In the genomic region with DNA sequence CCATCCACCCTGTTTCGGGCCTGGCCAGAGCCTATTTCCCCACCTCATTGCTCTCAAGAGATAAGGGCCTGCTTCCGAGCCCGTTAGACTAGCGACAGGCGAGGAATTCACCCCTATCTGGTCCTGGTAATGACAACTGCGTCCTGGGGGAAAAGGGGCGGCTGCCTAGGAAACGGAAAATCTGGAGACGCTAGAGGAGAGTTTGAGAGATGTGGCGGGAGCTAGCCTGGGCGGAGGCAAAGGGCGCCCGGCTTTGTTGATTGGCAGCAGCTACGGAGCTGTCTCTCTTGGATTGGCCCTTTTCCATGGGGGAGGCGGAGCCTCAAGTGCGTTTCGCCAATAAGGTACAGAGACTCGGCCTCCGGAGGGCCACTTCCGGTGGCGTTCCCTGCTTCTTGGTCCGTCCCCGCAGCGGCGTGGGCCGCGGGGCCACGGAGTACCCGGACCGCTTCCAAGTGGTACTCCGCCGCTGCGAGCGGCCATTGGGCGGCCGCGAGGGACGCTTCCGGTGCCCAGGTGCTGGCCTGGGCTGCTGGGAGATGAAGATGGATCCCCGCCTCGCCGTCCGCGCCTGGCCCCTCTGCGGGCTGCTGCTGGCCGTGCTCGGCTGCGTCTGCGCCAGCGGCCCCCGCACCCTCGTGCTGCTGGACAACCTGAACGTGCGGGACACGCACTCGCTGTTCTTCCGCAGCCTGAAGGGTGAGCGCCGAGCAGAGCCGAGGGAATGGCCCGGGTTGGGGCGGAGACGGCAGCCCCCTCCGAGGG, we compare ENCODE assay signal across 8 mouse cellular contexts. TPM values are rescaled to one million over a fixed set of nuclear protein-coding genes. Genes with fewer than 3 reads are reported as not detected.
DNase-seq lines count a peak whose midpoint lies in the region; ATAC-seq and TF ChIP-seq lines count a peak whose summit lies in the region.

Ddost (plus strand) TSS at position 391 of the 765 bp plus-strand sequence.

- H3K36me3 ChIP-seq in E14TG2a.4 (ENCODE audit: insufficient read depth, low read length): peaks cover 32% of the 10 kb centered on the region
- peaks cover 30% of the 10 kb centered on the region for H3K36me3 ChIP-seq in forebrain, embryonic 12.5 days (replicated peaks)
- H3K36me3 ChIP-seq in heart, postnatal 0 days (replicated peaks; ENCODE audit: control insufficient read depth, insufficient read depth, low read length): peaks cover 19% of the 10 kb centered on the region
- H3K36me3 ChIP-seq in liver, embryonic 16.5 days (ENCODE audit: control insufficient read depth, insufficient read depth): peaks cover 13% of the 10 kb centered on the region
- peaks cover 23% of the 10 kb centered on the region for H3K36me3 ChIP-seq in neural tube, embryonic 13.5 days
- H3K36me3 ChIP-seq in testis, adult 2 months (ENCODE audit: control insufficient read depth, insufficient read depth, low read length): no peaks in the 10 kb centered on the region

- peak within 1 kb of the TSS; percentile 84 for H3K27ac ChIP-seq in forebrain, embryonic 12.5 days
- peak within 1 kb of the TSS; percentile 43; the same call in 1 of the 2 replicates for H3K27ac ChIP-seq in heart, postnatal 0 days (ENCODE audit: low read depth)
- H3K27ac ChIP-seq in liver, embryonic 16.5 days (ENCODE audit: low read length): peak within 1 kb of the TSS; percentile 81
- H3K27ac ChIP-seq in neural tube, embryonic 13.5 days (replicated peaks): peak within 1 kb of the TSS; percentile 87
- peak within 1 kb of the TSS; percentile 74 for H3K27ac ChIP-seq in testis, adult 2 months (ENCODE audit: control insufficient read depth, insufficient read depth, low read depth, low read length)

- TF ChIP-seq EP300 in heart, postnatal 0 days (IDR thresholded peaks at IDR 0.05; ENCODE audit: low read depth): no peak

- WGBS in forebrain, embryonic 12.5 days: under 1% methylated on average over 64 of the region's 64 CpGs
- WGBS in heart, postnatal 0 days: 0% methylated on average over 52 of the region's 64 CpGs
- under 1% methylated on average over 64 of the region's 64 CpGs for WGBS in liver, embryonic 16.5 days (ENCODE audit: insufficient replicate concordance)
- under 1% methylated on average over 64 of the region's 64 CpGs for WGBS in neural tube, embryonic 13.5 days

- no peak for TF ChIP-seq CTCF in E14TG2a.4 (conservative IDR thresholded peaks at IDR 0.05; ENCODE audit: low read length)
- no peak for TF ChIP-seq CTCF in heart, postnatal 0 days (IDR thresholded peaks at IDR 0.05; ENCODE audit: low read depth)
- TF ChIP-seq CTCF in testis, adult 2 months (IDR thresholded peaks at IDR 0.05; ENCODE audit: control insufficient read depth, insufficient read depth, insufficient replicate concordance, low read depth, low read length): no peak

- peak; percentile 99 for DNase-seq in c-Kit-positive CD71-positive TER-119-positive erythroid progenitor cells, embryonic 14.5 days (ENCODE audit: low spot score)
- DNase-seq in heart, postnatal 0 days (ENCODE audit: low spot score): peak; percentile 99
- DNase-seq in kidney, postnatal 4 days: peak; percentile 98 to 99

- H3K27me3 ChIP-seq in E14TG2a.4 (ENCODE audit: insufficient read depth, low read length): no peaks in the 10 kb centered on the region
- no peaks in the 10 kb centered on the region for H3K27me3 ChIP-seq in forebrain, embryonic 12.5 days
- no peaks in the 10 kb centered on the region for H3K27me3 ChIP-seq in heart, postnatal 0 days (ENCODE audit: control insufficient read depth, insufficient read depth, low read length)
- no peaks in the 10 kb centered on the region for H3K27me3 ChIP-seq in liver, embryonic 16.5 days (ENCODE audit: control insufficient read depth, insufficient read depth, low read depth, low read length)
- no peaks in the 10 kb centered on the region for H3K27me3 ChIP-seq in neural tube, embryonic 13.5 days
- no peaks in the 10 kb centered on the region for H3K27me3 ChIP-seq in testis, adult 2 months (ENCODE audit: control insufficient read depth, insufficient read depth, low read length)

- peaks cover 35% of the 10 kb centered on the region for H3K4me1 ChIP-seq in E14TG2a.4 (replicated peaks; ENCODE audit: low read depth, low read length)
- H3K4me1 ChIP-seq in forebrain, embryonic 12.5 days: peaks cover 30% of the 10 kb centered on the region
- peaks cover 15% of the 10 kb centered on the region for H3K4me1 ChIP-seq in heart, postnatal 0 days (ENCODE audit: control insufficient read depth, insufficient read depth)
- peaks cover 18% of the 10 kb centered on the region for H3K4me1 ChIP-seq in liver, embryonic 16.5 days (ENCODE audit: control insufficient read depth, low read depth, low read length)
- peaks cover 32% of the 10 kb centered on the region for H3K4me1 ChIP-seq in neural tube, embryonic 13.5 days (replicated peaks)
- H3K4me1 ChIP-seq in testis, adult 2 months (ENCODE audit: control insufficient read depth, insufficient read depth, low read length): peaks cover 5% of the 10 kb centered on the region

- H3K4me3 ChIP-seq in E14TG2a.4 (replicated peaks; ENCODE audit: low read length): peak within 1 kb of the TSS; percentile 100
- peak within 1 kb of the TSS; percentile 96 for H3K4me3 ChIP-seq in forebrain, embryonic 12.5 days (replicated peaks)
- peak within 1 kb of the TSS; percentile 77 for H3K4me3 ChIP-seq in heart, postnatal 0 days (ENCODE audit: low read depth, low read length)
- H3K4me3 ChIP-seq in liver, embryonic 16.5 days (ENCODE audit: low read depth, low read length): peak within 1 kb of the TSS; percentile 99
- peak within 1 kb of the TSS; percentile 97 for H3K4me3 ChIP-seq in neural tube, embryonic 13.5 days
- H3K4me3 ChIP-seq in testis, adult 2 months (ENCODE audit: control insufficient read depth, low read depth, low read length): peak within 1 kb of the TSS; percentile 78

- no peaks in the 10 kb centered on the region for H3K9me3 ChIP-seq in E14TG2a.4 (ENCODE audit: low read length)
- 0 out of 2 replicates have a peak, but pooled peaks cover 5% of the 10 kb centered on the region for H3K9me3 ChIP-seq in forebrain, embryonic 12.5 days
- H3K9me3 ChIP-seq in heart, postnatal 0 days (replicated peaks; ENCODE audit: control insufficient read depth, low read length): no peaks in the 10 kb centered on the region
- no peaks in the 10 kb centered on the region for H3K9me3 ChIP-seq in liver, embryonic 16.5 days (replicated peaks; ENCODE audit: control insufficient read depth, low read length)
- no peaks in the 10 kb centered on the region for H3K9me3 ChIP-seq in neural tube, embryonic 13.5 days

- H3K4me2 ChIP-seq in forebrain, embryonic 12.5 days: peak within 1 kb of the TSS; percentile 93
- H3K4me2 ChIP-seq in heart, postnatal 0 days (ENCODE audit: low read depth, low read length): peak within 1 kb of the TSS; percentile 95
- peak within 1 kb of the TSS; percentile 95 for H3K4me2 ChIP-seq in liver, embryonic 16.5 days (ENCODE audit: low read depth, low read length)
- H3K4me2 ChIP-seq in neural tube, embryonic 13.5 days: peak within 1 kb of the TSS; percentile 86

- TF ChIP-seq POLR2A in testis, adult 2 months (IDR thresholded peaks at IDR 0.05; ENCODE audit: control insufficient read depth, low read depth, low read length): peak; percentile 76

- ATAC-seq in forebrain, embryonic 12.5 days (ENCODE audit: low FRiP score): peak; percentile 97
- ATAC-seq in heart, postnatal 0 days (ENCODE audit: insufficient read depth, low read depth): peak; percentile 98
- ATAC-seq in liver, embryonic 16.5 days (ENCODE audit: low read depth): peak; percentile 98
- peak; percentile 98 for ATAC-seq in neural tube, embryonic 13.5 days (ENCODE audit: low read depth)

- H3K9ac ChIP-seq in forebrain, embryonic 12.5 days: peak within 1 kb of the TSS; percentile 91
- peak within 1 kb of the TSS; percentile 74 for H3K9ac ChIP-seq in heart, postnatal 0 days (replicated peaks; ENCODE audit: low read depth, low read length)
- peak within 1 kb of the TSS; percentile 96 for H3K9ac ChIP-seq in liver, embryonic 16.5 days (ENCODE audit: low read depth, low read length)
- peak within 1 kb of the TSS; percentile 95 for H3K9ac ChIP-seq in neural tube, embryonic 13.5 days

RNA-seq across cellular contexts. Expression of gene Ddost, which starts in this region (rescaled TPM):
- polyA plus RNA-seq in forebrain, embryonic 12.5 days (2016; fragmentation: Nextera tagmentation; extraction: Ambion mirVana): 193 and 209 TPM in 2 replicates
- 163 and 216 TPM in 2 replicates for total RNA-seq in heart, postnatal 0 days (2014; rRNA removed; ENCODE audit: low replicate concordance)
- 146 and 150 TPM in 2 replicates for polyA plus RNA-seq in heart, postnatal 0 days (2015; fragmentation: Nextera tagmentation; extraction: Ambion mirVana)
- polyA plus RNA-seq in liver, embryonic 16.5 days (2015; fragmentation: Nextera tagmentation; extraction: Ambion mirVana): 181 and 185 TPM in 2 replicates
- polyA plus RNA-seq in neural tube, embryonic 13.5 days (2015; fragmentation: Nextera tagmentation; extraction: Ambion mirVana): 214 and 216 TPM in 2 replicates
- 156 and 177 TPM in 2 replicates for polyA plus RNA-seq in testis, adult 2 months (2012; rRNA removed)

Comparison
In these comparisons a context has a peak if more than half of its experiments do, and no peak if none do; other contexts are left out.
1. Peak in every context shown above with its lines: DNase-seq, ATAC-seq, H3K4me3 ChIP-seq and H3K27ac ChIP-seq.